In the genomic region with DNA sequence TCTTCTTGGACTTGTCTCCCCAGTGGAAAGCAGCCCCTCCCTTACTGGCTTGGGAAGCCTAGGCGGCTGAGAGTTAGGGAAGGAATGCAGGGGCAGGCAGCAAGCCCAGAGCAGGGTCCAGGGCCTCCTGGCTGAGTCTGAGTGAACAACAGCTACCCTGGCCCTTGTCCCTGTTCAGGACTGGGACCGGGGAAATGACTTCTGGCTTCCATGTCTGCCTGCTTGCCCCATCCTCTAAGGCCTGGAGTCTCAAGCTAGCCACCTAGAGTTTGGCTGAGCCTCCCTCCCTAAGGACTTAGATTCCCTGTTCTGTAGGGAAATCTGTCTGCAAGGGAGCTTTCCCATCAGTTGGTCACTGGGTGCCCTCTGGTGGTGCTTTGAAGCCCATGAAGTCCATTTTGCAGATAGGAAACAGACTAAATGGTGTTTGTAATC, we compare ENCODE assay signal across 7 mouse cellular contexts. TPM values are rescaled to one million over a fixed set of nuclear protein-coding genes. Genes with fewer than 3 reads are reported as not detected.
DNase-seq lines count a peak whose midpoint lies in the region; ATAC-seq and TF ChIP-seq lines count a peak whose summit lies in the region.

No protein-coding gene starts in this region.

- no peaks in the 10 kb centered on the region for H3K9me3 ChIP-seq in liver, embryonic 14.5 days (ENCODE audit: control insufficient read depth, low read length)

- H3K36me3 ChIP-seq in liver, embryonic 14.5 days (replicated peaks; ENCODE audit: control insufficient read depth, insufficient read depth, low read depth) = no peaks in the 10 kb centered on the region

- H3K27me3 ChIP-seq in cerebellum, adult 2 months (ENCODE audit: control insufficient read depth, insufficient read depth, low read length) = no peaks in the 10 kb centered on the region
- peaks cover 7% of the 10 kb centered on the region for H3K27me3 ChIP-seq in liver, embryonic 14.5 days (ENCODE audit: control insufficient read depth, insufficient read depth, low read length)

- 38% methylated on average over 2 of the region's 2 CpGs for WGBS in cerebellum, adult 2 months
- WGBS in liver, embryonic 14.5 days (ENCODE audit: insufficient replicate concordance) = 21% methylated on average over 2 of the region's 2 CpGs

- no peak overlapping the region for H3K4me3 ChIP-seq in cerebellum, adult 2 months (replicated peaks; ENCODE audit: insufficient read depth, low read depth, low read length)
- H3K4me3 ChIP-seq in liver, embryonic 14.5 days (ENCODE audit: insufficient read depth in 1 of 2, low read depth in 2 of 2, low read length in 2 of 2) = no peak overlapping the region

- no peak overlapping the region for H3K9ac ChIP-seq in liver, embryonic 14.5 days (replicated peaks)

- TF ChIP-seq POLR2A in cerebellum, adult 2 months (IDR thresholded peaks at IDR 0.05; ENCODE audit: borderline replicate concordance, insufficient read depth, low read length) = no peak

- TF ChIP-seq CTCF in cerebellum, adult 2 months (IDR thresholded peaks at IDR 0.05; ENCODE audit: borderline replicate concordance, insufficient read depth, low read depth, low read length) = peak; percentile 83
- peak; percentile 82 for TF ChIP-seq CTCF in liver, embryonic 14.5 days (IDR thresholded peaks at IDR 0.05; ENCODE audit: low read depth)

- TF ChIP-seq EP300 in liver, embryonic 14.5 days (IDR thresholded peaks at IDR 0.05; ENCODE audit: low read depth) = no peak

- no peak overlapping the region for H3K4me2 ChIP-seq in liver, embryonic 14.5 days (ENCODE audit: low read depth)

- no peak for ATAC-seq in liver, embryonic 14.5 days (ENCODE audit: insufficient read depth)

- H3K27ac ChIP-seq in cerebellum, adult 2 months (ENCODE audit: insufficient read depth, low read length) = no peak overlapping the region
- no peak overlapping the region for H3K27ac ChIP-seq in liver, embryonic 14.5 days

- DNase-seq in urinary bladder, postnatal 25 days (ENCODE audit: low spot score) = peak; percentile 55
- no peak for DNase-seq in urinary bladder, postnatal 10 days (ENCODE audit: low spot score)
- peak; percentile 67 for DNase-seq in cerebellum, adult 2 months
- peak; percentile 81 for DNase-seq in gastrocnemius, postnatal 25 days
- DNase-seq in kidney, postnatal 25 days = peak; percentile 89 to 92
- DNase-seq in liver, embryonic 14.5 days (ENCODE audit: low read depth in 3 of 3, low spot score in 3 of 3) = peak in 1 of 3 experiments; percentile 47
- DNase-seq in right cerebral cortex, postnatal 10 days (ENCODE audit: low spot score in 2 of 2) = peak; percentile 83

- H3K4me1 ChIP-seq in cerebellum, adult 2 months (ENCODE audit: control insufficient read depth, insufficient read depth, low read length) = no peaks in the 10 kb centered on the region
- H3K4me1 ChIP-seq in liver, embryonic 14.5 days (replicated peaks; ENCODE audit: control insufficient read depth in 2 of 2, insufficient read depth in 2 of 2, low read length in 1 of 2) = peaks cover 11 to 25% of the 10 kb centered on the region in 2 experiments

RNA-seq across cellular contexts. Expression of gene Castor1, which starts 1.3 kb away (rescaled TPM):
- 5.1 and 5.6 TPM in 2 replicates for polyA plus RNA-seq in cerebellum, adult 2 months (2012; rRNA removed)
- 1 to 10 TPM; 1.8 to 4.4 TPM for total RNA-seq in gastrocnemius, postnatal 25 days (2021)
- polyA plus RNA-seq in liver, embryonic 14.5 days (2012; rRNA removed) = 1.0 and 1.1 TPM in 2 replicates
- 1.4 and 1.5 TPM in 2 replicates for polyA plus RNA-seq in liver, embryonic 14.5 days (2014; fragmentation: Nextera tagmentation; extraction: Ambion mirVana)

RNA-seq across cellular contexts. Expression of gene Osm, which starts 16.9 kb away (rescaled TPM):
- polyA plus RNA-seq in cerebellum, adult 2 months (2012; rRNA removed) = 0.03 TPM in 1 of 2 replicates, not detected in the other
- not detected for total RNA-seq in gastrocnemius, postnatal 25 days (2021)
- 0.85 and 0.88 TPM in 2 replicates for polyA plus RNA-seq in liver, embryonic 14.5 days (2012; rRNA removed)
- polyA plus RNA-seq in liver, embryonic 14.5 days (2014; fragmentation: Nextera tagmentation; extraction: Ambion mirVana) = 0.34 and 0.41 TPM in 2 replicates

RNA-seq across cellular contexts. Expression of gene Tbc1d10a, which starts 32.7 kb away (rescaled TPM):
- polyA plus RNA-seq in cerebellum, adult 2 months (2012; rRNA removed) = 33.3 and 34.1 TPM in 2 replicates
- total RNA-seq in gastrocnemius, postnatal 25 days (2021) = 1 to 10 TPM; 3.8 to 4.3 TPM
- 5.3 and 6.2 TPM in 2 replicates for polyA plus RNA-seq in liver, embryonic 14.5 days (2012; rRNA removed)
- 2.6 and 3.4 TPM in 2 replicates for polyA plus RNA-seq in liver, embryonic 14.5 days (2014; fragmentation: Nextera tagmentation; extraction: Ambion mirVana)

RNA-seq across cellular contexts. Expression of gene Lif, which starts 38.0 kb away (rescaled TPM):
- 0.15 and 0.41 TPM in 2 replicates for polyA plus RNA-seq in cerebellum, adult 2 months (2012; rRNA removed)
- under 1 TPM; 0.26 to 0.43 TPM for total RNA-seq in gastrocnemius, postnatal 25 days (2021)
- 0.02 TPM in 1 of 2 replicates, not detected in the other for polyA plus RNA-seq in liver, embryonic 14.5 days (2012; rRNA removed)
- polyA plus RNA-seq in liver, embryonic 14.5 days (2014; fragmentation: Nextera tagmentation; extraction: Ambion mirVana) = not detected in 2 replicates

RNA-seq across cellular contexts. Expression of gene Sf3a1, which starts 59.2 kb away (rescaled TPM):
- polyA plus RNA-seq in cerebellum, adult 2 months (2012; rRNA removed) = 50.0 and 54.3 TPM in 2 replicates
- total RNA-seq in gastrocnemius, postnatal 25 days (2021) = 10 to 100 TPM; 14.8 to 19.8 TPM
- 16.4 and 18.6 TPM in 2 replicates for polyA plus RNA-seq in liver, embryonic 14.5 days (2012; rRNA removed)
- polyA plus RNA-seq in liver, embryonic 14.5 days (2014; fragmentation: Nextera tagmentation; extraction: Ambion mirVana) = 23.5 and 24.2 TPM in 2 replicates
